Mouse (Mus musculus) CD8-positive naive resting alpha-beta T cell, adult 2 months (primary cell): ENCODE results near the gene Tmem29.
"Not testable (repeated sequence)": the region's sequence is repeated elsewhere in the genome, so short reads cannot be mapped to it uniquely, and the experiment has no call there.

Source experiments
- DNase-seq, 2 experiments: peaks; one replicate each; pipeline ENCODE4 v3.0.0; 2022; ENCODE audit warnings: low read depth in 2 of 2, low spot score in 2 of 2

Gene Tmem29

DNA sequence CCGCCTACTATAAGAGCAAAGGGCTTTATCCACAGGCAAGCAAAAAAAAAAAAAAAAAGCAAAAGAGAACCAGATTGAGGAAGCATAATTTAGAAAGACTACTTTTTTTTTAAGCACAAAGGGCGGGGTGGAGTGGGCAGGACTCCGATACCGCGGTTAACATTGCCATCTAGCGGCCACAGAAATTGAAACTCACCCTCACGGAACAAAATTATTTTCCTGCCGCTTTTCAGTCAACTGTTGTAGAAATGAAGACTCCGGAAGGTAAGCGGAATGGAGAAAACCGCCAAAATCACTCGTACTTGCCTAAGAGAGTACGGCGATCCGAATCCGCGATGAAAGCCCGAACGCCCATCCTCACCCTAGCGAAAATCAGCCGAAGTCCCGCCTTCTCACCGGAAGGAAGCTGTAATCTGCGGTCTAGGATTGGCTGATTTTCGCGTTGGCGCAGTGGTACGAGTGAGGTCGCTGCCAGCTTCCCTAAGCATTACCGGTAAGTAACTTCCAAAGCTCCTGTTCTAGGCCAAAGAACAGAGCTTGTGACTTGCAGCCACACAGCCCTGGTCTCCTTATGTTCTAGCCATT lies at the start of gene Tmem29:
TSS of gene Tmem29 (minus strand) at position 389 of the 585 bp plus-strand sequence.
- DNase-seq, result peak; percentile 71 to 90

DNA sequence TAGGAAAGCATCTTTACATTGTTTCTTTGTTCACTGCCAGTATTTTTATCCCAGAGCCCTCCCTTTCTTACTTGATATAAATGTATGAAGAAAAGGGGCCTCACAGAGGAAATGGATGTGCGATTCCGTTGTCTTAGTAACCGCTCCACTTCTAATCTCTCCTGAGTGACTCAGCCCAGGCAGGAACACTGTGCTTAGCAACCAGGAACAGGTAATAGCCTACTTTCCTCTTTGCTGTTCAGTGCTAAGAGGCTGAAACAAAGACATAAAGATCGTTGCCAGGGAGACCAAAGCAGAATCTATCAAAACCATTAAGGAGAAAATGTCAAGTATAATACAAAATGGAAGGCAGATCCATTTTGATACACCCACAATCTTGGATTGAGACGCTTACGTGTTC lies 49.7 kb upstream of the Tmem29 start:
- DNase-seq, result no peak

DNA sequence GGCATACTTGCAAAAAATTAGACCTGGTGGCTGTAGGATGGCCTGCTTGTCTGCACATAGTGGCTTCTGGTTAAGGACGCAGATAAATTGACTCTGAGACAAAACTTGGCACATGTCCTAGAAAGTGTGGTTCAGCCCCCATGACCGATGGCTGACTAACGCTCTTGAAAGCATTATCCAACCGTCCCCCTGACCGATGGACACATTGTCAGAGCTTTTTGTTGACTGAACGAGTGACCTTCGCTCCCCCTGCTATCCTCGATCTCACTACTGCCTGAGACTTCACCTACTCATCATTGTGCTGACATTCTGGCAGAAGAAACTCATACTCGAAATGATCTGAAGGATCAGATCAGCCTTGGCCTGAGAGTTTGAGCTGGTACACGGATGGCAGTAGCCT lies 28.9 kb upstream of the Tmem29 start:
- not testable (repeated sequence) for DNase-seq

DNA sequence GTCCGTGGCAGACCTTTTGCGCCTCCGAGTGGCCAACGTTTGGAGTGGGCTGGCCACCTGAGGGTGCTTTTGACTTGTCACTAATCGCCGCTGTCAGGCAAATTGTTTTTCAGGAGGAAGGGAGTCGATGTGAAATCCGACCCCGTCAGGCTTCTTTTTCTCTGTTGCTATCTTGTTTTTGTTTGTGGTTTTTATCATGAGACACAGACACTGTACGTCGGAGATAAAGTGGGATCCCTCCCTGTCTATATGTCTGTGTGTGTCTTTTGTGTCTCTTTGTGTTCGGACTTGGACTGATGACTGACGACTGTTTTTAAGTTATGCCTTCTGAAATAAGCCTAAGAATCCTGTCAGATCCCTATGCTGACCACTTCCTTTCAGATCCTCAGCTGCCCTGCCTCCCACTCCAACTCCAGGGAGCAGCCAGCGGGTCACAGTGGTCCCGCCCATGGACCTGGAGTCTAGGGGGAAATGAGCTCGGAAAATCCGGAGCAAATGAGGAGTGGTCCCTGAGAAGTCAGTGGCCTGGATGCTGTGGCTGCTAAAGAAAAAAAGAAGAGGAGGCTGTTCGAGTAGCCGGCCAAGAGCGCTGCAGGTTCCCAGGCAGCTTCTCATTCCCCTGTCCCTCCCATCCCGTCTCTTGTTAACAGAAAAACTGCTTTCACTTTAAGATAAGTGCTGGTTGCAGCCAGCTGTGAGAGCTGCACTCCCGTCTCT lies 27.5 kb upstream of the Tmem29 start:
- not testable (repeated sequence) for DNase-seq

DNA sequence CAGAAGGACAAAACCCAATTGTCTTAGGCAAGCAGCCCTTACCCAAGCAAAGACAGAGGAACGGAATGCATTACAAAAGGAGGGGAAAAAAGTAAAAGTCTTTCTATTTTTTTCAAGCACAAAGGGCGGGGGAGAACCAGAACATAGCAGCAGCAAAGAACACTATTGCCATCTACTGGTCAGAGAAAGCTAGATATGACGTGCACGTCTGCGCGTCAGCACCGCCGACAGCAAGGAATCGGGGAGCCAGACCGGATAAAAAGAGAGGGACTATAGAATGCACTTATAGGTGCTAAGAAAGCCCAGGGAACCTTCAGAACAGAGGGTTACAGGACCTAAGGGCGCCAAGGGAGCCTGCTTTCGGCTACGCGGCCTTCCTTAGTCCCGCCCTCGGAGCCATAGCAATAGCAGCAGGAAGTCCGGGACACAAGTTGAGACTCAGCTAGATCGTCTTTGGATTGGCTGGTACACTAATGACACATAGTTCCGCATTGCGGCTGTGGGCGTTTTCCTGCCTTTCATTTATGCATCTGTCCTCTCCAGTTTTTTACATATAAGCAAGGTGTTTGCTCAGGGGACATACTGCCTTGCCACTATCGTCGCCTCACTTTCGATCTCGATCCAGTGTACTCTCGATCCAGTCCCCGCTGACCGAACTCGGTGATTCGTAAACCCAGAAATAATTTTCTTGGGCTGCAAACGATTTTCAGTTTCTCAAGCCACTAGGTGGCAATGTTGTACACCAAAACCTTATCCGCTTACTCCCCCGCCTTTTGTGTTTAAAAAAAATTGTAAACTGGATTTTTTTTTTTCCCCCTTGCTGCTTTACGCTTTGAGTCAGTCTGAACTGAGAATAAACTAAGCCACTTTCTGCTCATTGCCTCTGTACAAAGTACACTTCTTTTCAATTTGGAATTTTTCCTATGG lies 19.2 kb upstream of the Tmem29 start:
- peak; percentile 79 to 85 for DNase-seq

DNA sequence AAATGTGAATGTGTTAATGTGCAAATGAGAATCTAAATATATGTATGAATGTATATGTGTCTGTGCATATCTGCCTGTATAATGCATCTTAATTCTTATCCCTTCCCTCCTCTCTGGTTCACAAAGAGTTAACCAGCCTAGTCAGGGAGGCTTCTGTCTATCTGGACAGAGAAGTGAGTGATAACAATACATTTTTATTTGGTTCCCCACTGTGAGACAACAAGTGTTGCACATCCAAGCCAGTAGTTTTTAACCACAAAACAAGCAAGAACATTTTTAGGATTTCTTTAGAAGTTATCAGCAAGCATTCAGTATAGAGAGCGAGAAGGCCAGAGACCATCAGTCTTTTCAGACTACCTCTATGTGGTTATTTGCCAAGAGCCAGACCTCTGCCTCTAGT lies 12.5 kb upstream of the Tmem29 start:
- no peak for DNase-seq

DNA sequence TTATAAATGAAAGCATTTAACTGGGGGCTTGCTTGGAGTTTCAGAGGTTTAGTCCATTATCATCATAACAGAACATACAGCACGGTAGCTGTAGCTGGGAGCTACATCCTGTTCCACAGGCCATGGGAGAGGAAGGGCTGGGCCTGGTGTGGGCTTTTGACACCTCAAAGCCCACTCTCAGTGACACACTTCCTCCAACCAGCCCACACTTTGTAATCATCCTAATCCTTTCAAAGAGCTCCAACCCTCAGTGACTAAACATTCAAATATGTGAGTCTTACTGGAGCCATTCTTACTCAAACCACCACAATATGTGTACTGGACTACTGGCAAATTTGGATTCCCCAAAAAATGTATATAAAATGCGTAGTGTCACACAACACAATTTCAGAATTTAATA lies 9.3 kb upstream of the Tmem29 start:
- DNase-seq, result no peak

DNA sequence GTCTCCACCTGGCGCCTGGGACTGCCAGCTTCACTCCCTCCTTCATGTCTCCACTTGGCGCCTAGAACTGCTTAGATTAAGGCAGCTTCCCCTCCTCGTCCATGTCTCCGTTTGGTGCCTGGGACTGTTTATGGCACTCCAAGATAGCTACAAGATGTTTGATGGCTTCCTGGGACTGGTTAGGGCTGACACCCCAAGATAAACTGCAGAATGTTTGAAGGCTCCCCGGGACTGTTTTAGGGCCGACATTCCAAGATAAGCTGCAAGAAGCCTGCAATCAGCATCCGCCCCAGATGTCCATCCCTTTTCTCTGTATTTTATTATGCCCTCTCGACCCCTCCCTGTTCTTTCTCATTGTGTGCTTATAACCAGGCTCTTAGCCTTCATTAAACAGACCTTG lies 7.9 kb upstream of the Tmem29 start:
- not testable (repeated sequence) for DNase-seq

DNA sequence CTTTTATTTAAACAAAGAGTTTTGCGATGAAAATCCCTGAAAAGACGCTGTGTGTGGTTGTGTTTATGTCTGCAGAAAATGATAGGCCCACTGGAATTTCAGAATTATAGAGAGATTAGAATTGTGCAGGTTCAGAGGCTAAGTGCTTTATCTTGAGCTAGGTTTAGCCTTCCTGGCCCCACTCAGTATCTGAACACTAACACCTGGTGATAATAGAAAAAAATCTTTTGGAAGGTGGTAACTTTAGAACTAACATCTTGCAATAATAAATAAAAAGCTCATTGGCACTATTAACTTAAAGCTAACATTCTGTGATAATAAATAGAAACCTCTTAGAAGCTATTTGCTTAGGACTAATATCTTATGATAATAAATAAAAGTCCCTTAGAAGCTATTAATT lies 1.2 kb upstream of the Tmem29 start:
- DNase-seq, result no peak

DNA sequence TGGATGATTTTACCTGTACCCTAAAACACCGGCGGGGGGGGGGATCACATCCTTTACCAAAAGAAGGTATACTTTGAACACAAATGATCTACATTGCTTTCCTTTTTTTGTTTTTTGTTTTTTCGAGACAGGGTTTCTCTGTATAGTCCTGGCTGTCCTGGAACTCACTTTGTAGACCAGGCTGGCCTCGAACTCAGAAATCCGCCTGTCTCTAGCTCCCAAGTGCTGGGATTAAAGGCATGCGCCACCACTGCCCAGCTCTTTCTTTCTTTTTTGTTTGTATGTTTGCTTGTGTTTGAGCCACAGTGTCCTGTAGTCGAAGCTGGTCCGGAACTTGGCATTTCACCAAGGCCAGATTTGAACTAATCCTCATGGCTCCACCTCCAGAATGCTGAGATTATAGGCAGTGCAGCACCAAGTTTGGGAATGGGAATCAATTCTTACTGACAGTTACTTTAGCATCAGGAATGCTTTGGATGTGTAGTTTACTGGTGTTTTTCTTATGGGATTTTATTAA lies 515 bp upstream of the Tmem29 start:
- DNase-seq, result no peak

DNA sequence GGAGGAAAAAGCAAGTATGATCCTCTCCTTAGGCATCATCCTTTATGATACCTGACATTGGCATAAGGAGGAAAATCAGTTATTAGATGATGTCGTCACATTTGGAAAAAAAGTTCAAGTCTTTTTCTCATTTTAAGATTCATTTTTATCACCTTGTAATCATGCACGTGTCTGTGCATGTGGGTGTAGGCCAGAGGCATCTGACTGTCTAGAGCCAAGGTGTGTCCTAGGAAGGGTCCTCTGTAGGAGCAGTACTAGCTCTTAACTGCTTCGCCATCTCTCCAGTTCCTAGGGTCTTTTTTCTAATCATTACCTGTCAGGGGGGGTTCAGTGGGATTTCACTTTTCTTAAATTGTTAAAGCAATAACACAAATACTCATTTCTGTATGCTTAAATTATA lies 818 bp downstream of the Tmem29 start:
- DNase-seq, result no peak

DNA sequence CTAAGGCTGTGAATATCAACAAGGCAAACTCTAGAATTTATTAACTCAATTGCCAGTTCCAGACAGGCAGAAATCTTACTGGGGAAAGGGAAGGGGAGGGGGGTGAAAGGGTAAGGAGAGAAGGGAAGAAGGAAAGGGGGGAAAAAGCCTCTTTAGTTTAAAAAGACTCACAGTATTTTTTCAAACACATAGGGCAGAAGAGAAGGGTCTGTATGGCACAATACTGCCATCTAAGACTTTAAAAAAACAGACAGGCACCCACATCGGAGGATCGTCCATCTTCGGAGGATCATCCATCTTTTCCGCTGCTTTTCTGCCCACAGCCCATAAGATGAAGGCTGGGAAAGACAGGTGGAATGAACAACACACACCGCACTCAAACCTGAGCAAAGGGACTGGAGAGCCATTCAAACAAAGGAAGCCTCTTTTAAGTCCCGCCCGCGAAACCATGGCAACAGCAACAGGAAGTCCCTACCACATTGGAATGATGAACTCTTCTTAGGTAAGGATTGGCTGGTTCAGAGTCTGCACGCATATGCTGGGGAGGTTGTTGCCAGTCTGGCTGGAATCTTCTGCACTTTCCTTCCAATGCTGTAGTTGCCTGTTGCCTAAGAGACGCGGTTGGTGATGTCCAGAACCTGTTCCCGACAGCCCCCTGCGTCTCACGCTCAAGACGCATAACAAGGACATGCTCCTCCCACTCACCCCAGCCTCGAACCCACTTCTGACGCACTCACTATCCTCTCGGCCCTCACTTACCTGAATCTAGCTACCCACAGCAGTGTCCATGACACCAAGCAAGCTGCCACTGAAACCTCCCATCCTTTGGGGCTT lies 18.2 kb downstream of the Tmem29 start:
- peak; percentile 29 to 59 for DNase-seq

DNA sequence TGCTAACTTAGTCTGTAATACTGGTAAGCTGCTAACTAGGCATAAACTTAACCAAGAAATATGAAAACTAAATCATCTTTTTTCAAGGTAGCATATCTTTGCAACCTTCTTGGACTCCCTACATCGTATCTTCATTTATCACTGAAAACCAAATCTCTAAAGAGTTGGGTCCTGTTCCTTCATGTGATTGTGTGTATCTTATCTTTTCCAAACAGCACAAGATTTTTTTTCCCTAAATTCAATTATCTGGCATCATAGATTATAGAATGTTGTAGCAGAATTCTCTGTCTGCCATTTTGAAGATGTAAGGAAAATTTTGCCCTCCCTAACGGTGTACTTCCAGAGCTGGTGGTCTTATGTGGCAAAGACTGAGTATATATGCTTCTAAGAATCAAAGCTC lies 22.6 kb downstream of the Tmem29 start:
- DNase-seq, result no peak

DNA sequence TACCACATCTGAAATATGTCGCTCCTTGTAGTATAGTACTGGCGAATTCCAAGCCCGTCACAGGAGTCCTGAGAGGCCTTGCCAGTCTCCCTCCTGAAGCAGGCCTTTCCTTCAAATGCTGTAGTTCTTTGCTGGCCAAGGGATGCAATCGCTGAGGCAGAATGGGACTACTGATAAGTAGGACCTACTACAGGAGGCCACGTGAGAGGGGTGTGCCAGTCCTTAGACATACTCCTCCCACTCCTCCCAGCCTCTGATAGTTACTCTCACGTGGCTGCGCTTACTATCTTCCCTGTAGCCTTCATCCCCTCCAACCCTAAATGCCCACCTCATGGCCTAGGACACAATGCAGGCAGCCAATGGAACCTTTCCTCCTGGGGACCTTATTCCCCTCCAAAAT lies 23.6 kb downstream of the Tmem29 start:
- DNase-seq, result no peak

DNA sequence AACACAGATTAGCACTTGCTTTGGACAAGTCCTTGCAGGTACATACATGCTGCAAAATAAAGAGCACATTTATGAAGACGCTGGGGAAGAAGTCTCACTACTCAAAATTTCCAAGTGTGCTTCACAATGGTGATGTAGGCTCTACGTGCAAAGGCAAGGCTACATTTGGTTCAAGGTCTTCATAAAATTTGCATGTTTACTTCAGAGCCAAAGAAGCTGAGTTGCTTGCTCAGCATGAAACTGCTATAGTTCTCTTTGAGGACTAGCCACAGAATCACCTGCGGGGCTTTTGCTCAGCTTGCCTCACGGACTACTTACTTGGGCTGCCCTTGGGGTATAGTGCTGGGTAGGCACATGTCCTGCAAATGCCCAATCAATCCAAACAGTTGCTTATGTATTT lies 45.4 kb downstream of the Tmem29 start:
- no peak for DNase-seq
